Mouse (Mus musculus): ENCODE data around the gene Chmp6. TPM values are rescaled to one million over a fixed set of nuclear protein-coding genes. Genes with fewer than 3 reads are reported as not detected.

The Chmp6 gene
- total RNA-seq, 2 experiments from 2014 or later, result 20.7 to 79.3 TPM

GRCm38 (mm10) chr11:119955432-119955831 lies 42.2 kb downstream of the Chmp6 start:
- peak; percentile 43 for ATAC-seq (ENCODE audit: poor library complexity, severe bottlenecking)

- no peak for ATAC-seq (ENCODE audit: poor library complexity, severe bottlenecking)
Observed at GRCm38 (mm10) chr11:119956590-119956989, 43.3 kb downstream of the Chmp6 start.

GRCm38 (mm10) chr11:119958856-119959255 lies 45.6 kb downstream of the Chmp6 start:
- no peak for ATAC-seq (ENCODE audit: poor library complexity, severe bottlenecking)

- no peak for ATAC-seq (ENCODE audit: poor library complexity, severe bottlenecking)
Observed at GRCm38 (mm10) chr11:119959714-119960113, 46.5 kb downstream of the Chmp6 start.

GRCm38 (mm10) chr11:119960671-119961070 lies 47.4 kb downstream of the Chmp6 start:
- ATAC-seq (ENCODE audit: poor library complexity, severe bottlenecking), result peak; percentile 66

GRCm38 (mm10) chr11:119961511-119961910 lies 48.3 kb downstream of the Chmp6 start:
- ATAC-seq (ENCODE audit: poor library complexity, severe bottlenecking), result no peak

- no peak for ATAC-seq (ENCODE audit: poor library complexity, severe bottlenecking)
Observed at GRCm38 (mm10) chr11:119965053-119965452, 51.8 kb downstream of the Chmp6 start.

GRCm38 (mm10) chr11:119966294-119966693 lies 53.1 kb downstream of the Chmp6 start:
- no peak for ATAC-seq (ENCODE audit: poor library complexity, severe bottlenecking)

- ATAC-seq (ENCODE audit: poor library complexity, severe bottlenecking), result no peak
Observed at GRCm38 (mm10) chr11:119967401-119967800, 54.2 kb downstream of the Chmp6 start.

- no peak for ATAC-seq (ENCODE audit: poor library complexity, severe bottlenecking)
Observed at GRCm38 (mm10) chr11:119967892-119968291, 54.7 kb downstream of the Chmp6 start.

Other genes starting within 250 kb of the Chmp6 start
- 6.2 TPM in 2 replicates for gene Baiap2, start 29.3 kb downstream of the Chmp6 start, total RNA-seq (2015)
- 6.2 and 6.9 TPM in 2 replicates for gene Baiap2, start 29.3 kb downstream of the Chmp6 start, total RNA-seq (2017)
- gene Aatk, start 133.7 kb downstream of the Chmp6 start, total RNA-seq (2015), result 3.4 and 5.7 TPM in 2 replicates
- gene Aatk, start 133.7 kb downstream of the Chmp6 start, total RNA-seq (2017), result 4.4 and 5.2 TPM in 2 replicates
- 5.2 and 5.8 TPM in 2 replicates for gene Cep131, start 173.4 kb downstream of the Chmp6 start, total RNA-seq (2015)
- gene Cep131, start 173.4 kb downstream of the Chmp6 start, total RNA-seq (2017), result 9.3 and 16.3 TPM in 2 replicates
- 13.4 and 14.3 TPM in 2 replicates for gene Tepsin, start 185.3 kb downstream of the Chmp6 start, total RNA-seq (2015)
- gene Tepsin, start 185.3 kb downstream of the Chmp6 start, total RNA-seq (2017), result 14.8 and 18.8 TPM in 2 replicates
- 9.6 and 21.6 TPM in 2 replicates for gene Ndufaf8, start 185.5 kb downstream of the Chmp6 start, total RNA-seq (2015)
- gene Ndufaf8, start 185.5 kb downstream of the Chmp6 start, total RNA-seq (2017), result 11.7 and 16.2 TPM in 2 replicates
- 23.4 and 27.7 TPM in 2 replicates for gene Slc38a10, start 237.9 kb downstream of the Chmp6 start, total RNA-seq (2015)
- 31.9 and 32.6 TPM in 2 replicates for gene Slc38a10, start 237.9 kb downstream of the Chmp6 start, total RNA-seq (2017)